Mouse (Mus musculus): ENCODE results near the gene Bbs9. TPM values are rescaled to one million over a fixed set of nuclear protein-coding genes. Genes with fewer than 3 reads are reported as not detected.
A peak's percentile ranks its signal among the peaks of the same experiment; 100 is the strongest.
"Not testable (repeated sequence)": the region's sequence is repeated elsewhere in the genome, so short reads cannot be mapped to it uniquely, and the experiment has no call there.

Gene Bbs9
- total RNA-seq, 2 experiments from 2014 or later = 9.5 to 11.5 TPM

DNA sequence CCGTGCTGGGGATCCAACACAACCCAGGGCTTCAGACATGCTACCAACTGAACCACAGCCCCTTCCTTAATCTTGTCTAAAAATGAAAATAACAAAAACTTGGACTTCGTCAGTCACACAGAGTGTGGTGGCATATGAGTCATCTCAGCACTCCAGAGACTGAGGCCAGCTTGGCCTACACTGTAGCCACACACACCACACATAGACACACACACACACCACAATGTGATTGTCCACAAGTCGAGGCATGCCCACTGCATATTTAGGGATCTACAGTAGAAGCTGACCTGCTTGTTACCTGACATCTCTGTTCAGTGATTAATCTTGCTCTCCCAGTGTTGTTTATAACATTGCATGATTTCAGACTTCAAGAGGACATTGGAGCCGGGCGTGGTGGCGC is 26.3 kb upstream of the Bbs9 start:
- intact Hi-C loops (cut with DNase I) = no loop called here
- DNase-seq = no peak
- TF ChIP-seq CTCF (IDR thresholded peaks at IDR 0.05) = no peak
- Histone ChIP-seq H3K4me3 (no peak overlapping the region), H3K27ac (no peak overlapping the region)

DNA sequence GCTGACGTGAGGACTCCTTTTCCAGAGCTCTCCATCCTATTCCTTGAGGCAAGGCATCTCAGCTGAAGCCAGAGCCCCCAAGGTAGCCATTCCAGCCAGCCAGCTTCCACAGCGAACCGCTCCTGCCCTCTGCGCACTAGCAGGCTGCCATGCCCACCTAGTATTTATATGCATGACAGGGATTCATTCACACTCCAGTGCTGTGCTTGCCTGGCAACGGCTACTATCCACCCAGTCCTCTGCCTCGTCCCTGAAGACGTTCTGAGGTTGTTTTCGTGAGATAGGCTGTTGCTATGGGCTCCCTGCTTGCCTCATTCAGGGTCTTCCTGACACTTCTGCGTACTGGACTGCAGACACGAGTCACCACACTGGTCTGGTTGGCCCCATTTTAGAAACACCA is 22.8 kb upstream of the Bbs9 start:
- Histone ChIP-seq H3K4me3 (no peak overlapping the region), H3K27ac (no peak overlapping the region)
- intact Hi-C loops (cut with DNase I) = no loop called here
- TF ChIP-seq CTCF (IDR thresholded peaks at IDR 0.05) = no peak
- no peak for DNase-seq

DNA sequence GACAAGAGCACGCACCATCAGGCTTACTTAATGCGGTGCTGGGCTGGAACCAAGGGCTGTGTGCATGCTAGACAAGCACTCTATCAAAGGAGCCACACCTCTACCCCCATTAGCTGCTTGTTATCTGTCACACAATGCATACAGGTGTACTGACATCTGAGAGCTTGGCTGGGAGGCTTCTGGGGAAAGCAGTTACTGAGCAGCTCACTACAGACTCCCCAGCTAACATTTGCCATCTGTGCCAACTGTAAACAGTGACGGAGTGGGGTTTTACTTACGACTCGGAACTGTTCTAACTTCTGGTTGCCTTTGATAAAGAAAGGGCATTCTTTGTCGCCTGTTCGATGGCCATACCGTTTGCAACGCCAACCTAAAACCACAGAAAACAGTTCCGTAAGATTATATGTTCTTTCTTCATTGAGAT is 22.0 kb upstream of the Bbs9 start:
- H3K27ac ChIP-seq = no peak overlapping the region

DNA sequence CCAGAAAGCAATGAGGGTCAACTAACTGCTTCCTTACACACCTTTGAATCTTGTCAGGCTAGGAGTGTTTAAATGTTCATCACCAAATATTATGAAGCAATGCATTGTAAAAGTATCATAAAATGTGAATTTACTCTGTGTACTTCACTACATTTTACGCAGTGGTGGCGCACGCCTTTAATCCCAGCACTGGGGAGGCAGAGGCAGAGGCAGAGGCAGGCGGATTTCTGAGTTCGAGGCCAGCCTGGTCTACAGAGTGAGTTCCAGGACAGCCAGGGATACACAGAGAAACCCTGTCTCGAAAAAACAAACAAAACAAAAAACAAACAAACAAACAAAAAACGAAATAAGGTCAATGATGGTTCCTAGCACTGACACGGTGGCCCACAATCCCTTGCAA is 21.5 kb upstream of the Bbs9 start, which contains the start of gene Gm17545:
Gene Gm17545 (plus strand): TSS at position 301 of the 400 bp plus-strand sequence.
- DNase-seq; intact Hi-C loops (cut with DNase I); H3K4me3 ChIP-seq; H3K27ac ChIP-seq: not testable (repeated sequence)

More for the DNA sequence above, 22.0 kb upstream of the Bbs9 start:
- intact Hi-C loops (cut with DNase I) = no loop called here
- no peak for TF ChIP-seq CTCF (IDR thresholded peaks at IDR 0.05)
- no peak overlapping the region for H3K4me3 ChIP-seq
- DNase-seq = no peak

DNA sequence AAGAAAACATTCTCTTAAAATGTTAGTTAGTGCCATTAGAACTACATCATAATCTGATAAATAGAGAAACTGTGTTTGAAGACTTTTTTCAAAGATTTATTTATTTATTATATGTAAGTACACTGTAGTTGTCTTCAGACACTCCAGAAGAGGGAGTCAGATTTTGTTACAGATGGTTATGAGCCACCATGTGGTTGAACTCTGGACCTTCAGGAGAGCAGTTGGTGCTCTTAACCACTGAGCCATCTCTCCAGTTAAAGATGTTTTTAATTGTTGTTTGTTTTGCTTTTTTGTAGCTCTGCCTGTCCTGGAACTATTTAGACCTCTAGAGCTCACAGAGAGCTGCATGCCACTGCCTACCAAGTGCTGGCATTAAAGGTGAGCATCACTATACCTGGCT is 20.5 kb upstream of the Bbs9 start:
- no peak for DNase-seq
- TF ChIP-seq CTCF (IDR thresholded peaks at IDR 0.05) = no peak
- intact Hi-C loops (cut with DNase I) = no loop called here
- Histone ChIP-seq H3K27ac (no peak overlapping the region), H3K4me3 (no peak overlapping the region)

DNA sequence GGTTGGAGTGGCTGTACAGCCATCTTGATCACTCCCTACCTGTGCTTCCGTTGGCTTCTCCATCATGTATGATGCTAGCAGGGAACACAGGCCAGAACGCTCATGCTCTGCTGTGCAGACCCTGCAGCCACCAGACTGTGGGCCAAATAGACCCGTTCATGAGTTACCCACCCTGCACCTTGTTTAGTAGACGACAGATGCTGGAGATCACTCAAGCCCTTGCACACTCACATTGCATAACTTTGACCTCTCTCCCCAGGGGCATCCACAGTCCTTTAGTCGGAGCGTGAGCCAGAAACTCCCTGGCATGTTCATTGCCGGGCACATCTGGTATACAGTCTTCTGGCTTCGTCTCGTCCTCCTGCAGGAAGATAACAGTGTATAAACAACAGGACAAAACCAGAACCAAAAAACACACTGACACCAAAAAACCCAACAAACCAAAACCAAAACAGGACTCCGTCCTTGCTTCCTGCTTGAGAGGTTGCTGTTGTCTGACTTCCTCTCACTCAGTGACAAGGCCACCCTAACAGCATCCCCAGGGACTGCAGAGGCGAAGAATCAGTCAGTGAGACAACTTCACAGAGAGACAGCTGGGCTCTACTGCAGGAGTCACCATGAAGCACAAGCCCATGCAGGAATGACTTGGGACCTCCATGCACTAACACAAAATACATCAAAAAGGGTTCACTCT is 18.2 kb upstream of the Bbs9 start:
- no peak for DNase-seq
- H3K4me3 ChIP-seq = peak overlapping the region; percentile 15; the same call in 1 of the 2 replicates
- H3K27ac ChIP-seq = no peak overlapping the region
- intact Hi-C loops (cut with DNase I) = no loop called here
- TF ChIP-seq CTCF (IDR thresholded peaks at IDR 0.05) = no peak

DNA sequence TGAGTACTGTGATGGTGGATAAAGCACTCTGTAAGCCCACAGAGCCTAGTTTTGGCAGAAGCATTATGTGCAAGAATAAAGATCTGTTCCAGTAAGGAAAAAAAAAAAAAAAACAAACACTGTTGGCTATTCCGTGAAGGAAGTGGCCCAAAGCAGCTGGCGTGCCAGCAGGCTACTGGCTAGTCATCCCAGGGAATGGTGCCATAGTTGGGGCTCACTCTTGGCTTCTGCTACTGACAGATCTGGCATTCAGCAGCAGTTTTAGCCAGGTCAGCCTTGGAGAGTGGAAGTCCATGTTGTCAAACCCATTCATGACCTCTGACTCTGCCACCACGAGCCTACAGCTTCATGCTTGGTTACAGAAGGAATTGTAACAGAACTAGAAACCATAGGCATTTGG is 13.6 kb upstream of the Bbs9 start:
- DNase-seq = peak; percentile 65
- intact Hi-C loops (cut with DNase I) = no loop called here

DNA sequence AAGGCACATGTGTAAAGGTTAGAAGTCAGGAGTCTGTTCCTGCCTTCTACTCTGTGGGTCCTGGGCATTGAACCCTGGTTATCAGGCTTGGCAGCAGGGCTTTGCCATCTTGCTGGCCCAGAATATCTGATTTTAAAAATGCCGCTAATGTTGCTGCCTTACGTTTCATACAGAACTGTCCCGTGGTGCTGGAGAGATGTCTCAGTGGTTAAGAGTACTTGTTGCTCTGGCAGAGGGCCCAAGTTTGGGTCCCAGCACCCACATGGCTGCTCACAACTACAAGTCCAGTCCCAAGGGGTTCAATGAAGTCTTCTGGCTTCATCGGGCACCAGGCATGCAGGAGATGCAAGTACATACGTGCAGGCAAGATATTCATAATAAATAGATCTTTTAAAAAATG is 9.3 kb upstream of the Bbs9 start:
- intact Hi-C loops (cut with DNase I) = loop anchor here (5.0 kb wide), 1 partner anchor 54 kb away; the partner anchor contains the start of gene 9530077C05Rik
- no peak for DNase-seq
- H3K27ac ChIP-seq = no peak overlapping the region
- no peak for TF ChIP-seq CTCF (IDR thresholded peaks at IDR 0.05)
- H3K4me3 ChIP-seq = no peak overlapping the region

More for the DNA sequence above, 13.6 kb upstream of the Bbs9 start:
- no peak overlapping the region for H3K4me3 ChIP-seq
- TF ChIP-seq CTCF (IDR thresholded peaks at IDR 0.05) = no peak
- H3K27ac ChIP-seq = no peak overlapping the region

DNA sequence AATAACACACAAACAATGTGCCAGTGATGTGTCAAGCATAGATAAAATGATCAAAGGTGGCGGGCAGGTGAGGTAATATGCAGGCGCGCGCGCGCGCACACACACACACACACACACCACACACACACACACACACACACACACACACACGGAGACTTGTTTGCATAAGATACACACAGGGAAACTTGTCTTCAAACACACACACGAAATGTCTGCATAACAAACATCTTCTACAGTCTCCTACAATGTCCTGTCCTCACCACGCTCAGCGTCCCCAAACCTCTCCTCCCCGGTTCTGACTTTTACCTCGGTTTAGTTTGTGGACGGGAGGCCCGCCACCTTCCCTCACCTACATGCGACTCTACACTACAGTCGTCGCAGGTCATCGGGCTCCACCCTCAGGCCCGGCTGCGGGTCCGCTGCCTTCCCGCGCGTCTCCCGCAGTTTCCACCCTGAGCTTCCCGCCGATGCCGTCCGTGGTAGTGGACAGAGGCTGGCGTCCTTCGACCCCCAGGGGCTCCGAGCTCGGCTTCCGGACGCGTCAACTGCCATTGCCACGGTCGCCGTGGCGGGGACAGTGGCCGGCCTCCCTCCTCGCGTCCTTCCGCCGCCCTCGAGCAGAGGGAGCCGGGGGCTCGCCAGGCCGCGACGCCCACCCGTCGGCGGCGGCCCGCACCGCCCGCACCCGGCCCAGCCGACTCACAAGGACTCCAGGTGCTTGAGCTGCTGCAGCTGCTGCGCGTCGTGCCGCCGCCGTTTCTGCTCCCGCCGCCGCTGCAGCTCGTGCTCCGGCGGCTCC is 7.9 kb upstream of the Bbs9 start:
- peak overlapping the region; percentile 79 for H3K4me3 ChIP-seq
- no peak for TF ChIP-seq CTCF (IDR thresholded peaks at IDR 0.05)
- intact Hi-C loops (cut with DNase I) = loop anchor here (5.0 kb wide), 1 partner anchor 55 kb away; the partner anchor contains the start of gene 9530077C05Rik
- H3K27ac ChIP-seq = peak overlapping the region; percentile 92
- DNase-seq = peak; percentile 53

DNA sequence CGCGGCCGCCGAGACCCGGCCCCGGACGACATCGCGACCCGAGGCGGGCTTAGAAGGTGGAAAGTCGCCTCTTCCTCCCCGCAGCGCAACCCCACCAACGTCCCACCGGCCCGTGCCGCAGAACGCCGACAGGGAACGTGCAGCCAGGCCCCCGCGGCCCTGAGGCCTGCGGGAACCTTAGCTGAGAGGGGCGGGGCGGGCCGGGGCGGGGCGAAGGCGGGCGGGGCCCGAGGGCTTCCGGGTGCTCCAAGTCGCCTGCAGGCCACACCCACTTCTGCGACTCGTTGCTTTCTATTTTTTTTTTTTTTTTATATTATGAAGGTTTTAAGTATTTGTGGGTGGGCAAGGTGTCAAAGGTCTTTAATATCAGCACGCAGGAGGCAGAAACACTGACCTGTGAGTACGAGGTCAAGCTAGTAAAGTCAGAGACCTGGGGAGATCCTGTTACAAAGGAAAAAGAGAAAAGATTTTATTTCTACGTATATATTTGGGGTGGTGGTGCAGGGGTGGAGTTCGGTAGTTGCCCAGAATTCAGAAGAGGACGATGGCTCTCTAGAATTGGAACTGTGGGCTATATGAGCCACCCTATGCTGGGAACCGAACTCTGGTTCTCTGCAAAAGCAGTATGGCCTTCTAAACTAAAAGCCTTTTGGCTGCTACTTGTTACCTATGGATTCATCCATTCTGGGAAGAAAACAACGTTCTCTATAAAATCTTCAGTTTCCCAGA is 7.2 kb upstream of the Bbs9 start:
- intact Hi-C loops (cut with DNase I) = loop anchor here (5.0 kb wide), 1 partner anchor 56 kb away; the partner anchor contains the start of gene 9530077C05Rik
- peak overlapping the region; percentile 92 for H3K27ac ChIP-seq
- peak overlapping the region; percentile 79 for H3K4me3 ChIP-seq
- DNase-seq = peak; percentile 81
- TF ChIP-seq CTCF (IDR thresholded peaks at IDR 0.05) = no peak

DNA sequence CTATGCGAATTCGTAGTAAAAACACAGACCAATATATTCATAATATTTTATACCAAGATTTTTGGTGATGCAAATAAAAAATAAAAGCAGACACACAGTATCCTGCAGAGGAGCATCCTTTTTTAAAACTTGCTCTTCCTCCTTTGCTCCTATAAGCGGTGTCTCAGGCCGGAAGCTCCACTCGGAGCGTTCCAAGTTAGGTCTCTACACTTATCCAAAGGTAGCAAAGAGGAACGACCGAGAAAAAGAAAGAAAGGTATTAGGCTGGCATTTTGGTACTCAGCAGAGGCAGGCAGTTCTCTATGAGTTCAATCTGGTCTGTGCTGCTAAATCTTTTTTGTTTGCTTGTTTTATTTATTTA is 6.6 kb upstream of the Bbs9 start:
- no peak for DNase-seq
- intact Hi-C loops (cut with DNase I) = loop anchor here (5.0 kb wide), 1 partner anchor 57 kb away; the partner anchor contains the start of gene 9530077C05Rik
- TF ChIP-seq CTCF (IDR thresholded peaks at IDR 0.05) = no peak
- H3K4me3 ChIP-seq = peak overlapping the region; percentile 79
- H3K27ac ChIP-seq = peak overlapping the region; percentile 92; the same call in 1 of the 2 replicates

DNA sequence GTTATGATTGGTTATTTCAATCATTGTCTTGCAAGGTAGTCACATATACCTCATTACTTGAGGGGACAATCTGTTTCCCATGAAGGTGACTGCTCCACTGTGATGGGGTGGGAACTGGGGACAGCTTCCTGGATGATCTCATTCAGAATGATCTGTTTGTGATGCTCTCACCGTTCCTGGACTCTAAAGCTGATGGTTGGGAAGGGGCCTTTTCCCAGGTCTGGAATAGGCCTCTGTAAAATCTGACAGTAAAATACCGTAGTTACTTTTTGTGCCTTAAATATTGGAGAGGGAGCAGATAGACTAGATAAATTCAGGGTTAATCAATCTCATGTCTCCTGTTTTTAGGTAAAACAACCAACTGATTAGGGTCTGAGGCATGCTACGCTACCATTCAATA is 5.9 kb upstream of the Bbs9 start, which contains the start of gene Rp9:
Gene Rp9 (minus strand): TSS at position 101 of the 400 bp plus-strand sequence.
- TF ChIP-seq CTCF (IDR thresholded peaks at IDR 0.05) = no peak
- Histone ChIP-seq H3K27ac (peak within 1 kb of the TSS; percentile 92), H3K4me3 (peak within 1 kb of the TSS; percentile 79)
- intact Hi-C loops (cut with DNase I) = loop anchor here (5.0 kb wide), 1 partner anchor 57 kb away; the partner anchor contains the start of gene 9530077C05Rik
- no peak for DNase-seq

All from gastrocnemius, adult 2 months (tissue).